Mouse (Mus musculus) kidney, adult 2 months (tissue): Measurements from ENCODE around the gene Trim54.

ENCODE experiments used
- CTCF ChIP-seq: fragments of 200-500 bp; conservative IDR thresholded peaks from 2 replicates; pipeline ENCODE4 v1.5.1; 2011; ENCODE audit warnings: low read depth, mild to moderate bottlenecking, control low read depth, low read length, moderate library complexity, mixed read lengths; ENCODE audit not compliant: insufficient read depth, insufficient read length
- POLR2A ChIP-seq: fragments of 200-500 bp; IDR thresholded peaks from one replicate; pipeline ENCODE4 v1.6.1; 2011; ENCODE audit warnings: low read depth, low read length, control low read depth

GRCm38 (mm10) chr5:31105814-31106335 lies 10.6 kb upstream of the Trim54 start, which contains the start of gene Dnajc5g:
- TF ChIP-seq CTCF (no peak), POLR2A (no peak)
